Mouse (Mus musculus) heart, postnatal 0 days (tissue): ENCODE measurements around the gene Creld2. TPM values are rescaled to one million over a fixed set of nuclear protein-coding genes. Genes with fewer than 3 reads are reported as not detected.

Experiments used
- ATAC-seq: fragments of 200-750 bp; cut with Nextera tagmentation; 2 replicates; pipeline ENCODE4 v1.8.0; 2017; ENCODE audit warnings: low read depth, moderate number of reproducible peaks, moderate library complexity; ENCODE audit not compliant: insufficient read depth
- DNase-seq: peaks from one replicate; pipeline ENCODE4 v3.0.0-alpha.2; 2016; ENCODE audit warnings: low spot score
- H3K27ac ChIP-seq: fragments of 300-500 bp; sonication (generic); 2 replicates; pipeline ENCODE4 v1.5.1; 2014; ENCODE audit warnings: low read depth, mild to moderate bottlenecking
- H3K27me3 ChIP-seq: fragments of 300-500 bp; sonication (generic); 2 replicates; pipeline ENCODE4 v1.6.1; 2014; ENCODE audit warnings: low read length, mixed read lengths; ENCODE audit not compliant: control insufficient read depth, insufficient read depth
- H3K36me3 ChIP-seq: fragments of 300-500 bp; sonication (generic); replicated peaks from 2 replicates; pipeline ENCODE4 v1.6.1; 2014; ENCODE audit warnings: low read length, mixed read lengths; ENCODE audit not compliant: control insufficient read depth, insufficient read depth
- H3K4me1 ChIP-seq: fragments of 300-500 bp; sonication (generic); 2 replicates; pipeline ENCODE4 v1.6.1; 2014; ENCODE audit warnings: antibody characterized with exemption; ENCODE audit not compliant: control insufficient read depth, insufficient read depth
- H3K4me2 ChIP-seq: fragments of 300-500 bp; sonication (generic); 2 replicates; pipeline ENCODE4 v1.6.1; 2014; ENCODE audit warnings: low read depth, mild to moderate bottlenecking, low read length, moderate library complexity
- H3K4me3 ChIP-seq: fragments of 300-500 bp; sonication (generic); 2 replicates; pipeline ENCODE4 v1.5.1; 2014; ENCODE audit warnings: low read depth, low read length
- H3K9ac ChIP-seq: fragments of 300-500 bp; sonication (generic); replicated peaks from 2 replicates; pipeline ENCODE4 v1.6.1; 2014; ENCODE audit warnings: low read depth, low read length, mixed read lengths
- H3K9me3 ChIP-seq: fragments of 300-500 bp; sonication (generic); replicated peaks from 2 replicates; pipeline ENCODE4 v1.6.1; 2016; ENCODE audit warnings: low read length; ENCODE audit not compliant: control insufficient read depth
- CTCF ChIP-seq: IDR thresholded peaks from 2 replicates; pipeline ENCODE4 v1.5.1; 2016; ENCODE audit warnings: antibody characterized with exemption, control low read depth, low read depth
- EP300 ChIP-seq: IDR thresholded peaks from 2 replicates; pipeline ENCODE4 v1.6.1; 2016; ENCODE audit warnings: antibody characterized with exemption, low read depth
- WGBS: fragments of 180-500 bp; shearing (Covaris S2); extraction: QIAGEN DNeasy Blood & Tissue Kit; methylation state at CpG from one replicate; pipeline ENCODE4 v1.1.7; 2014; 5-methylcytosine and 5-hydroxymethylcytosine counted together
- polyA plus RNA-seq: library from polyadenylated mRNA; unstranded; fragments of >200 nt; fragmentation: Nextera tagmentation; extraction: Ambion mirVana; gene quantifications from 2 replicates; pipeline ENCODE4 v1.2.1, GENCODE M21; 2015
- total RNA-seq: library from RNA; depleted of rRNA; stranded (reverse); fragments of >200 nt; gene quantifications from 2 replicates; pipeline ENCODE4 v1.2.3, GENCODE M21; 2014; ENCODE audit warnings: low replicate concordance

Creld2 gene
- total and polyA plus RNA-seq, 2 experiments from 2014 or later, result 23.3 to 26.3 TPM

DNA sequence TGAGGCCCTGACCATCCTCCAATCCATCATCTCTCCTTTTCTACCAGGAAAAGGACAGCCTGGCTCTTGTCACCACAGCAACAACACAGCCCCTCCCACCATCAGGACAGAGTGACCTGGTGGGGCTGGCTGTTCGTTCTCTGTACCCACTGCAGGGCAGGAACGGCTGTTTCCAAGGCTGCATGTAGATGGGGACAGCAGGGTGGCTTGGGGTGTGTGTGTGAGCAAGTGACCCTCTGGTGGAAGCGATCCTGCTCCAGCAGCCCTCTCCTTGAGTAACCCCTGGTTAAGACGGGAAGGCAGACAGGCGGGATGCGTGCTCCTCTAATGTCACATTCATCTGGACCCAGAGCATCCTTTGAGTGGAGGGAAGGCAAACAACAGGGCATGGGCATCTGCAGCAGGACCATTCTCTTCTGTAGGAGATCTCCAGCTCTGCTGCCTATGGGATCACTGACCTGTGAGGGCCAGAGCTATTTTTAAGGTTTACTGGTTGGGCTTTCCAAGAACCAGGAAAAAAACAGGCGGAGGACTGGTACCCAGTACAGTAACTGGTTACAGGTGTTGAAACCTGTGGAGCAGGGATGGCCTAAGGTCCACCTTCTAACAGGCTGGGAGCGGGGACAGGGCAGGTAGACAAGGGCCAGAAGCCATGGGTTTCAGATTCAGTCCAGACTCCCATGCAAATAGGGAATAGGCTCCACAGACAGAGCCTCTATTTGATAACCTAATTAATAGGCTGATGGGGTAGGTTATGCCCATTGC lies 39.9 kb downstream of the Creld2 start:
- DNase-seq (no peak), ATAC-seq (no peak)
- Histone ChIP-seq H3K4me1 (peaks cover 29% of the 10 kb centered on the region), H3K9me3 (no peaks in the 10 kb centered on the region), H3K4me2 (no peak overlapping the region), H3K27me3 (no peaks in the 10 kb centered on the region), H3K9ac (no peak overlapping the region), H3K36me3 (peaks cover 3% of the 10 kb centered on the region), H3K27ac (no peak overlapping the region), H3K4me3 (no peak overlapping the region)
- TF ChIP-seq CTCF (no peak), EP300 (no peak)
- 67% methylated on average over 8 of the region's 8 CpGs for WGBS

DNA sequence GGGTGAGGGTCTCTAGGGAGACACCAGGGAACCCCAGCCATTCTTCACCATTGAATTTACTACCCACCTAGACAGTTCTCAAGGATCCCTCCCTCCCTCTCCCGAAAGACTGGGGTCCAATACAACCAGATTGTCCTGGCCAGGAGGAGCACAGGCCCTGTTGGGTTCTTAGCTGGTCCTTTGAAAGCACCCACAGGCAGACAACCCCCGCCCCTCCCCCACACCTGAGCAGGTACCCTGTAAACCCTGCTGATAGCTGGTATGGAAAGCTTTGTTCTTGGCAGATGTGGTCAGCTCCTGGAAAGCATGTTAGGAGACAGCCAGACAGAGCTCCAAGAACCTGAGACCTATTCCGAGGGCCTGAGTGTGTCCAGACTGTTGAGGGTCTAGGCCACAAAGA lies 41.3 kb downstream of the Creld2 start:
- Histone ChIP-seq H3K27ac (no peak overlapping the region; the same call in 1 of the 2 replicates), H3K36me3 (peaks cover 17% of the 10 kb centered on the region), H3K4me2 (no peak overlapping the region), H3K27me3 (no peaks in the 10 kb centered on the region), H3K4me3 (no peak overlapping the region), H3K9ac (no peak overlapping the region), H3K4me1 (peaks cover 29% of the 10 kb centered on the region), H3K9me3 (no peaks in the 10 kb centered on the region)
- ATAC-seq (no peak), DNase-seq (no peak)
- no peak for TF ChIP-seq CTCF
- 82% methylated on average over 3 of the region's 3 CpGs for WGBS

DNA sequence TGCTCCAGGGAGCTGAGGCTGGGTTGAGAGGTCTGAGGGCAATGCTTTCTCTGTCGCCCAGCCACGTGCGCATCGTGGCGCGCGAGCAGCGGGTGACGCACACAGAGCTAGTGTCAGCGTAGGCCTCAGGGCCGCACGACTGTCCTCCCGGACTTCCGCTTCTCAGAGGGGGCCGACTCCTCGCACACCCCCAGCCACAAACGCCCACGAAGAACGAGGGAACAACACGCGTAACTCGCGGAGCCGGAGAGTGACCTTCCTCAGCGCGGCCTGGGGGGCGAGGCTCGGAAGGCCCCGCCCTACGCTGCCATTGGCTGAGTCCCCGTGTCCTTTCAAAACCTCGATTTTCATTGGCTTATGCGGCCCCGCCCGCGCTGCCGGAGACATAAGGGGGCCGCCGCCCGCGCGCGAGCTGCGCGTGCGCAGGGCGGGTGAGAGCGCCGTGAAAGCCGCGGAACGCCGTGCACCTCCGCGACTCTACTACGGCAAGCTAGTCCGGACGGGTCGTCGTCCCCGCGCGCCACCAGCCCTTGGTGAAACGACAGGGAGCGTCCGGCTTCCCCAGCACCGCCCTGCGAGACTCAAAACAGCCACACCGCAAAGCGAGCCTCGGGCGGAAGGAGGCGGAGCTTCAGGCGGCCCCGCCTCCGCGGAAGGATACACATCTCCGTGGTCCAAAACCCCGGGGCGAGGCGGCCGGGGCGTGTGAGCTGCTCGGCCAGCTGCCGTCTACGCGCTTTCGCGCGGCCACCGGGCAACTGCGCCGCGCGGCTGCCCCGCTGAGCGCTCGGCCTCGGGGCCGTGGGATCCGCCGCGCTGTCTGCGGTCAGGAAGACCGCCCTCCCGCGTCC lies 42.6 kb downstream of the Creld2 start, which contains the start of gene Pim3:
Gene Pim3, plus strand, starts transcription at position 415 of the 851 bp plus-strand sequence.
- H3K27ac ChIP-seq, result peak within 1 kb of the TSS; percentile 97
- peak within 1 kb of the TSS; percentile 96 for H3K9ac ChIP-seq
- peak within 1 kb of the TSS; percentile 97 for H3K4me3 ChIP-seq
- H3K4me2 ChIP-seq, result peak within 1 kb of the TSS; percentile 79
- H3K9me3 ChIP-seq, result no peaks in the 10 kb centered on the region
- peak; percentile 92 for TF ChIP-seq EP300
- TF ChIP-seq CTCF, result 0 out of 2 replicates have a peak, but pooled peaks have one; percentile 5
- DNase-seq (peak; percentile 98), ATAC-seq (peak; percentile 77)
- H3K36me3 ChIP-seq, result peaks cover 26% of the 10 kb centered on the region
- H3K27me3 ChIP-seq, result no peaks in the 10 kb centered on the region
- WGBS, result under 1% methylated on average over 106 of the region's 107 CpGs
- peaks cover 39% of the 10 kb centered on the region for H3K4me1 ChIP-seq

DNA sequence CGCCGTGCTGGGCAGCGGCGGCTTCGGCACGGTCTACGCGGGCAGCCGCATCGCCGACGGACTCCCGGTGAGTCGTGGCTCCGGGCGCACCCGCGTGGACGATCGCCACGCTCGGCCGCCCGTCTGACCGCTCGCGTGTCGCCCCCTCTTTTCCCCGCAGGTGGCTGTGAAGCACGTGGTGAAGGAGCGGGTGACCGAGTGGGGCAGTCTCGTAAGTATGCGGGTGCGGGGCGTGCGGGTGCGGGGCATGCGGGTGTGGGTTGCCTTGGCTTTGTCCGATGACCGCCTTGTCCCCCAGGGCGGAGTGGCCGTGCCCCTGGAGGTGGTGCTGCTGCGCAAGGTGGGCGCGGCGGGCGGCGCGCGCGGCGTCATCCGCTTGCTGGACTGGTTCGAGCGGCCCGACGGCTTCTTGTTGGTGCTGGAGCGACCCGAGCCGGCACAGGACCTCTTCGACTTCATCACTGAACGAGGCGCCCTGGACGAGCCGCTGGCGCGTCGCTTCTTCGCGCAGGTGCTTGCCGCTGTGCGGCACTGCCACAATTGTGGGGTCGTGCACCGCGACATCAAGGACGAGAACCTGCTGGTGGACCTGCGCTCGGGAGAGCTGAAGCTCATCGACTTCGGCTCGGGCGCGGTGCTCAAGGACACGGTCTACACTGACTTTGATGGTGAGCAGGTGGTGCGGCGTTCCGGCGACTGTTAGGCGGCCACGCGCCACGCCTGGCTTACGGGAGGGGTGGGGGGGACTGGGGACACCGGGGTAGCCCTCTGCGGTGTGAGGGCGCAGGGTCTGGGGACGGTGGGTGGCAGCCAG lies 43.6 kb downstream of the Creld2 start:
- ATAC-seq (no peak), DNase-seq (no peak)
- no peaks in the 10 kb centered on the region for H3K27me3 ChIP-seq
- H3K4me2 ChIP-seq, result peak overlapping the region; percentile 79
- TF ChIP-seq CTCF (0 out of 2 replicates have a peak, but pooled peaks have one; percentile 0), EP300 (no peak)
- peaks cover 26% of the 10 kb centered on the region for H3K36me3 ChIP-seq
- H3K4me3 ChIP-seq, result peak overlapping the region; percentile 97
- H3K27ac ChIP-seq, result peak overlapping the region; percentile 97
- H3K4me1 ChIP-seq, result peaks cover 49% of the 10 kb centered on the region
- under 1% methylated on average over 89 of the region's 98 CpGs for WGBS
- no peaks in the 10 kb centered on the region for H3K9me3 ChIP-seq
- H3K9ac ChIP-seq, result peak overlapping the region; percentile 96

DNA sequence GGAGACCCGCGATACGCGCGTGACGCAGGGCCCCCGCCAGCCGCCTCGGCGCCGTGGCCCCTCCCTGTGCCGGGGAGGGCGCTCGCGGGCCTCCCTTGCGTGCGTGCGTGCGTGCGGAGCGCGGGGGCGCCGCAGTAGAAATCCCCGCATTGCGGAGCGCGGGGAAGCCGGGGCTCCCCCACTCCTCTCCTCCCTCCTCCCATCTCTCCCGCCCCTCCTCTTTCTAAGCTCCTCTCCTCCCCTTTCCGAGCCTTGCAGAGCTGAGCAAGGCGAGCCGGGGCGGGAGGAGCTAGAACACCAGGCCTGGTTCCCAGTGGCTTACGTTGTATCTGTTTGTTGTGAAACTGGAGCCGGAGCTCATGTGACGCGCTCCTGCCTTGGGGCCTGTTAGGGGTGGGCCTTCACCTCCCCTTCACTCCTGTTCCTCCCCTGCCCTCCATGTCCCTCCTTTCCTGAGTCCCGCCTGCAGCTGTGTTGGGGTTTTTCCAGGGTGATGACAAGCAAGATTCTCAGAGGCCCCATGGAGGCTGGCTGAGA lies 44.3 kb downstream of the Creld2 start:
- peak; percentile 83 for TF ChIP-seq EP300
- no peak for TF ChIP-seq CTCF
- Histone ChIP-seq H3K9ac (peak overlapping the region; percentile 96), H3K4me2 (peak overlapping the region; percentile 79), H3K9me3 (no peaks in the 10 kb centered on the region), H3K27me3 (no peaks in the 10 kb centered on the region), H3K4me1 (peaks cover 54% of the 10 kb centered on the region), H3K27ac (peak overlapping the region; percentile 97), H3K36me3 (peaks cover 26% of the 10 kb centered on the region), H3K4me3 (peak overlapping the region; percentile 97)
- peak; percentile 70 for ATAC-seq
- DNase-seq, result peak; percentile 99
- WGBS, result 0% methylated on average over 29 of the region's 39 CpGs
